Mouse (Mus musculus) gastrocnemius, adult 8-10 months (tissue): ENCODE results near the gene Lrig2. TPM values are rescaled to one million over a fixed set of nuclear protein-coding genes. Genes with fewer than 3 reads are reported as not detected.

Experiments
- DNase-seq, 2 experiments: peaks; one replicate each; pipeline ENCODE4 v3.0.0; 2022; ENCODE audit warnings: low spot score in 2 of 2
- total RNA-seq, 4 experiments: library from RNA; stranded (reverse); gene quantifications; 2 replicates each; pipeline ENCODE4 v1.2.4; 2022

Lrig2 gene
- total RNA-seq, 4 experiments from 2014 or later: 5.2 to 7.4 (median 6.0) TPM

DNA sequence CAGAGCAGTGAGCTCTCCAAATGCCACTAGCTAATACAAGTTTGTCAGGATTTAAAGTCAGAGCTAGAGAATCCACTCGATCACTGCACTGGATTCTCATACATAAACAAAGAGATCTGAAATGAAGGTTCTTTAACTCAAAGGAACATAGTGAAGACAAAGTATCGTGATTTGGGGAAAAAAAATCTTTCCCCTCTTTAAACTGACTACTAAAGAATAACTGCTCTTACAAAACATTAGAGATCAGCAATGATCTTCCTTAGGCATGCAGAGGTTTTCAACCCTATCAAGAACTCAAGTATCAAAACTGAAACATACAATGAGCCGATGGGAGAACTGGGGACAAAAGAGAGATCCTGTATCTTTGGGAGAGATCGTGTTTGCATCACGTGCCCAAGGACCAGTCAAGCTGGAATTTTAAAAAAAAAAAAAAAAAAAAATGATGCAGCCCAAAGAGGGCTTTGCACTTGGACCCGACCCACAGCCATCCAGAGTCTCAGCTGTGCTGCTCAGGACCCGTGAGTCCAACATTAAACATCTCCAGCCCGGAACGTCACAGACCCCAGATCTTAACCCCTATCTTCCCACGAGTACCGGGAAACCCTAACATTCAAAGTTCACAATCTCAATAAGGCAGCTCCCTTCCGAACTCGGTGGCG lies 818 bp downstream of the Lrig2 start:
- DNase-seq: no peak

DNA sequence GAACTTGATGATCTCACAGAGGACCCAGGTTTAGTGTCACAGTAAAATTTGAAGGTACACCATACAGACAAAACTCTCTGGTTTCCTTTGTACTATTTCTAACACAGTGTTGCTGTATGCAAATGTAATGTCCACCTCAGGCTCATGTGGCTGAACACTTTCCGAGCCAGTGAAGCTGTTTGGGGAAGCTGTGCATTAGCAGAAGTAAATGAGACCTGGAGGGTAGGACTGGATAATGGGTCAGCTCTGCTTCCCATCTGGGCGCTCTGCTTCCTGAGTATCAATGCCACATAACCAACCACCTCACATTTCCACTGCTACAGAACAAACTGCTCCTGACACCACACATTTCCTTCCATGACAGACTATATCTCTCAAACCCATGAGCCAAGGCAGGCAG lies 10.1 kb downstream of the Lrig2 start:
- DNase-seq: no peak

DNA sequence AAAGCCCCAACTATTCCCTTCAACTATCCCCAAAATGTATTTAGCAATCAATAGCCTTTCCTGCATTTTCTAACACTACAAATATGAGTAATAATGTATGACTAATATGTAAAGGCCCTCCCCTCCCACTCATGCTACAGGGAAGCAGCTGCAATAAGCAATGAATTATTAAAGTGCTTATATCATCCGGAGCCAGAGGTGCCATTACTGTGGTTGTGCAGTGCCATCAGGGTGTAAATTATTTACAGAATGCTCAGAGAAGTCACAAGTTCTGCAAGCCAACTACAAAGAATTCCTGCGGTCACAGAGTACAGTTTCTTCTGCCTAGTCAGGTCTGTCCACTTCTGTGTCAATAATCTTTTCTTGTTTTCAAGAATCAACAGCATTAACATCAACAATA lies 10.8 kb downstream of the Lrig2 start:
- DNase-seq: no peak

DNA sequence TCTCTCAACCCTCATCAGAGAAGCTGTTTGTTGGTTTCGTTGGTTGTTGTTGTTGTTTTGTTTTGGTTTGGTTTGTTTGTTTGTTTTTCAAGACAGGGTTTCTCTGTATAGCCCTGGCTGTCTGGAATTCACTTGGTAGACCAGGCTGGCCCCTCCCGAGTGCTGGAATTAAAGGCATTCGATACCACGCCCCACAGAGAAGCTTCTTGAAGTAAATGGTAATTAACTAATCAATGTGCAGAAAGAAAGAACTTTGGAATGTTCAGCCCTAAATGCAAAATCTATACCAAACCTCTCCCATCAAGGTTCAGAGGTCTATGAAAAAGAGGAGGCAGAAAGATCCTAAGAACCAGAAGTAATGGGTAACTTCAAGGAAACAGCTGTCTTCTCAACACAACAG lies 15.5 kb downstream of the Lrig2 start:
- no peak for DNase-seq

DNA sequence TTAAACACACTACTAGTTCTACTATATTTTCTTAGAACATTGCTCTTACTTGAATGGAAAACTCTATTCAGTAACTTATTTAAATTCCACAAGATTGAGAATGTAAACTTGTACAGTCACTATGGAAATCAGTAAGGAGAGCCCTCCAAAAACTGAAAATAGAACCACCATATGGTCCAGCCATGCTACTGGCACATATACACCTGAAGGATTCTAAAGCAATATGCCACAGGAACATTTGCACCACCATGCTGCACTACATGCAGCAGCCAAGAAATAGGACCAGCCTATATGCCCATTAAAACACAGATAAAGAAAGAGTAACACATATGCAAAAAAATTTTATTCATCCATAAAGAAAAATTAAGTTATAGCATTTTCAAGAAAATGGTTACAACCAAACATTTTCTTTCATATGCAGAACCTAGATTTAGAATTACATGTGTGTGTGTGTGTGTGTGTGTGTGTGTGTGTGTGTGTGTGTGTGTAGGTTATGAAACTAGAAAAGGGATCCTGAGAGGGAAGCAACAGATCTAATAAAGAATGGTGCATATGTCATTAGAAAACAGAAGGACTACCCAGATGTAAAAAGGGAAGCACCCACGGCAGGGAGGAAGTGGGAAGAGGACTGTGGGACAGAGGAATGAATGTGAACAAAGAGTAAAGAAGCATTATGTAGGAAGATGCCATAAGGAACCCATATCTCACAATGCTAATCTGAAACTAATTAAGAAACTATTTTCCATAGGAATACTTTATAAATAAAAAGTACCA lies 30.6 kb downstream of the Lrig2 start:
- no peak for DNase-seq

DNA sequence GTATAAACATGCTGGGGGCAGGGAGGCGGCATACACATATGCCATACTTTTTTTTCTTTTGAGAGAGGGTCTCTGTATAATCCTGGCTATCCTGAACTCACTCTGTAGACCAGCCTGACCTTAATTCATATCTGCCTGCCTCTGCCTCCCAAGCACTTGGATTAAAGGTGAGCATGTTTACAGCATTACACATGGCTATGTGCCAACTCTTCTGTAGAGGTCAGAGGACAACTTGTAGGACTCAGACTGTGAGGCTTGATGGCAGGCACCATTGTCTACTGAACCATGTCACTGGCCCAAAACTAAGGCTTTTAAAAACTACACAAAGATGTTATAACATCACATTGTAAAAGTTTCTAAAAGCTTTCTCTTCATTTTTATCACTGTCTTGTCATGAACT lies 33.7 kb downstream of the Lrig2 start:
- DNase-seq: no peak

DNA sequence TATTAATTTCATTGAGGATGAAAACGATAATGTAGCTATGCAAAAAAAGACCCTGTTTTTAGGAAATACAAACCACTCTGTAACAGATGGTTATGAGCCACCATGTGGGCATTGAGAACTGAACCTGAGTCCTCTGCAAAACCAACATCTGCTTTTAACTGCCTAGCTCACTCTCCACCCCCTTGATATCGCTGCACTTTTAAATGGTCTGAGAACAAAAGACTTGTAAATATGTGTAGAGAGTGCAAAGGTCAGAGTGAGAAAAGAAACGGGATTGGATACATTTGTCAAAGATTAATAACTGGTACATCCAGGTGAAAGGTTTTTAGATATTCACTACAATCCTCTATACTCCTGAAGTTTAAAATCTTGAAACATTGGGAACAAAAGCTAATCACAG lies 42.3 kb downstream of the Lrig2 start:
- DNase-seq: no peak

DNA sequence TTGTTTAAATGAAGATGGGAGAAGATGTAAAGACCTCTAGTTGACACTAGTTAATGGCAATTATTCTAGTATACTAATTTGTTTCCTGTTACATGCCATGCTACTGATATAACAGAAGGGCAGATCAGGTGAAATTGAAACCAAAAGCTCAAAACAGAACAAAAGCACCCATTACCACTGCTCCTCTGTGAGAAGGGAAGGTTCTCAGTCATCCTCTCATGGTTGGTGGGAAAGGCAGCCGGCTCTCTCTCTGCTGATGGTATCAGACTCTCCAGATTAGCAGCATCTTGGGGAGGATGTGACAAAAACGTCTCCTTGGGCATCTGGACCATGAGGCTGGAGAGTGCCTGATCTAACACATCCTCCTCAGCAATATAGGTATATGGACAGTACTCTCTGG lies 50.5 kb downstream of the Lrig2 start:
- DNase-seq: no peak

DNA sequence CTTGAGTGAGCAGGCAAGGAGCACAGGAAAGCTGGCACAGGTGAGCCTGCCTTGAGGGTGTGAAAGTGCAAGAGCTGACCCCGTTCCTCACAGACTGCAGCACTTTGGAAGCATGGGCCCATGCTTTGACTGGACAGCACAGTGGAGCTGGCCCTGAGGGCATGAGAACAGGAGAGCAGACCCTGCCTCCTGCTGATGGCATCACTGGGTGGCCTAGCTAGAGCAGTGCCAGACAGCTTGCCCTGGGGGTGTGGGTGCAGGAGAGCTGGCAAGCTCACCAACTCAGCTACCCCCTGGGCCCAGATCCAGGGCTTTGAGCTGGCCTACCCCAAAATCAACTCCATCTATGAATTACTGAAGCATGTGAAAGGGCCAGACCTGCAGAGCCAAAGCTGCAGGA lies 53.1 kb downstream of the Lrig2 start:
- no peak for DNase-seq

DNA sequence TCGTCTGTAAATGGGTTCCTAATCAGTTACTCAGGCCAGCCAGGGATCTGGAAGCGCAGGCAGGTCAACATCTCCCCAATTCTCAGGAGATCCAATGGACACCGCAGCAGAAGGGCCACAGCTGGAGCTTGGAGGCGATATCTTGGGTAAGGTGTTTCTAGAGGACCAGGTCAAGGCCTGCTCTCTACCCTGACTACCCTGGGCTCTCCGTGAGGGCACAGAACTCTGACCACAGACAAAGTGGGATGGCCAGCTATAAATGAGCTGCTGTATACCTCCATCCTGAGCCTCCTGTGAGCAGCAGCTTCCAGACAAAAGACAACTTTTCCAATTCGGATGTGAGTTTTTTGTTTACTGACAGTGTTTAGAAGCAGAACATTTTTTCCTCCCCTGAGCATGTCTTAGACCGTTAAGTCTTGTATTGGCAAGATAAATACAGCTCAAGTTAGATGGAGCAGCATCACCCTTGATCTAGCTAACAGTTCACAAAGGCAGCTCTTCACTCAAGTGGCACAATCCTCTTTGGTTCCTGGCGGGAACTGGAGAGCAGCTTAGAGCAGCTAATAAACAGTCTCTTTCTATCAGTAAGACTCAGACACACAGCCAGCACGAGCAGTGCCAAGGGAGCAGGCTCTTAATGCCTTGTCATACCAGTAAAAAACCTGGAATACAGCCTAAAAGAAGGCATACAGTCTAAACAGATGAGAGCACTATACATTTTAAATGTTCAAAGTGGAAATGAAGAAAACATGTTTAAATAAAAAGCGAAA lies 56.0 kb downstream of the Lrig2 start:
- DNase-seq: no peak

DNA sequence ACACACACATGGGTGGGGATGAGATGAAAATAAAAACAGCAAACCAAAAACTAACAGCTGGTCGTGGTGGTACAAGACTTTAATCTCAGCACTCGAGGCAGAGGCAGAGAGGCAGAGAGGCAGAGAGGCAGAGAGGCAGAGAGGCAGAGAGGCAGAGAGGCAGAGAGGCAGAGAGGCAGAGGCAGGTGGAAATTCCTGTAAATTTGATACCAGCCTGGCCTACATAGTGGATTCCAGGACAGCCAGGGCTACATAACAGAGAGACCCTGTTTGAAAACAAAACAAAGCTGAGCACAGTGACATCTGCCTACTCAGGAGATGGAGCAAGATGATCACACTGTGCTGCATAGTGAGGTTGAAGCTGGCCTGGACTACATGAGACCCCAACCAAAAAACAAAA lies 64.5 kb downstream of the Lrig2 start:
- no peak for DNase-seq

DNA sequence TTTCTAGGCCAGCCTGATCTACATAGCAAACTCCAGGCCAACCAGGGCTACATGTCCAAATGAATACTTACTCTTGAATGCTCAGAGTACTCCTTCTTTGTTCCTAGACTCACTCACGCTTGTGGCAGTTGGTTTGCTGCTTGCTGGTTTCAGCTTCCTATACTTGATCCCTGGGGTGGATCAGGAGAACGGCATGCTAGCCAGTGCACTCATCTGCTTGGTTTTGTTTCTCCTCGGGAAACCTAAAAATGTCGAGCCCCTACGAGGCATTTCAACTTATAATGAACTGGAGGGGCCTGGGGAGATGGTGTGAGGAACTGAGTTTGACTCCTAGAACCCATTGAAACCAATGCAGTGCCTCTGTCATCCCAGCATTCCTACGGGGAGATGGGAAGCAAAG lies 65.0 kb downstream of the Lrig2 start:
- no peak for DNase-seq

DNA sequence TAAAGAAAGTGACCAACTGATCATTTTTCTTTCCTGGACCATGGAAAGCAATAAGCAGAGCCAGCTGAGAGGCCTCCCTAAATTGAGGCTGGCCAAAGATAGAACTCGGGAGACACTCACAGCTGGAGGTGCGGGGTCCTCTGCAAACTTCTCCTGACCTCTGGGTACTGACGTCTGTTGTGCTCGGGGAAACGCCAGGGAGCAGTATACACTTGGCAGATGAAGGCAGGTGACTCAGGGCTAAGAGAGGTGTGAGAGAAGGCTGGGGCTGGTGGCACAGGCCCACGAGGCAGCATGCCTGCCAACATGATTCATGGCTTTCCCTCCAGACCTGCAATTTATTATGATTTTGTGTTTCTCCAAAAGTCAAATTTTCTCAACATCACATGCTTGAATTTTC lies 66.1 kb downstream of the Lrig2 start:
- no peak for DNase-seq

DNA sequence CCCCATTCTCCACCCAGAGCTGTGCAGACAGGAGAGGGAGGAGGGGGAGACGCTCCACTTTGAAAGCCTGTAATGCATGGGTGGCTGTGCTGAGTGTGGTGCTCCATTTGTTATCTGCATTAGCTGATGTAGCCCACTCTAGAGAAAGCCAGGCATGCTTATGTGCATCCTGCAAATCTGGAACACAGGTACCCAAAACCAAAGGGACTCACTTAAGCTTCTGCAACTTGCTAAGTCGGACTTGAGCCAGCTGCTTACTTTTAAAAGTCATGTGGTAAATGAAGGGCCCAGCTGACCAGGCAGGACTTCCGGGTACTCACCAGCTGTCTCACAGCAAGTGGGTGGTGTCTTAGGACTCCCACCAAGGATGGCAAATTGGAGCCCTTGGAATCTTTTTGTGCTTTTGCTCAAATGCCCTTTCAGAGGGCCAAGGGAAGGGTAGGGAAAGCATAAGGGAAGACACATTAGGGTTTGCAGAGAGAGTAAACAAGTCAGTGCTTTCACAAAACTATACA lies 66.7 kb downstream of the Lrig2 start:
- no peak for DNase-seq

DNA sequence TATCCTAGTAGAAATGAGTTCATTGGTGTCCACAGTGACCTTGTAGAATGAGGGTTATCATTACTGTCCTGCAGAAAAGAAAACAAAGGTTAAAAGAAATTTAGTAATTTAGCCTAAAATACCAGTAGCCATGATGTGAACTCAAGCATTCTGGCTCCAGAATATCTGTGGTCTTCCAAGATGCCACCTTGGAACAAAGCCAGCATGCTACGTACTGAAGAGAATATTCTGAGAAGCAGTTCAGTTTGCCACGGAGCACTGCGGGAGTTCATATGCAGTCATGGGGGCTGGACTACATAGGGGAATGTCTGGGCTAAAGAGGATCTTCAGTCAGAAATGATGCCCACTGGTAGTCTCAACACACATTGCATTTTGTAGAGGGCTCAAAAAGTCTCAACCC lies 67.6 kb downstream of the Lrig2 start:
- DNase-seq: no peak

DNA sequence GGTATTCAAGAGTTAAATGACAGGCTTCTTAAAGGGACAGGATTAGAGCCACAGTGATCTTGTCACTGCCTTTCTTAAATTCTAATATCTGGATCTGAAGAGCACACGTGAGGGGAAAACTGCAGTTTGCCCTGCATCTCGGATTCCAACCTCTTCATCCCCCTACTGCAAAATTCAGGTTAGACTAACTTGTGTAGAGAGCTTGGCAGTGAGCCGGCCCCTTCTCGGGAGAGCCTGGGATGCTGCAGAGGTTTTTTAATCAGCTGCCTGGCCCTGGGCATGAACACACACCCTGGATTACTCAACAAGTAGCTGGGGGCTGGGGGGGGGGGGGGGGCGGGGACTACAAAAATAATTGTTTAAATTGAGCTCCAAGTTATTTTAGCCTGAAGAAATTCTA lies 69.4 kb downstream of the Lrig2 start:
- peak in 1 of 2 experiments; percentile 31 for DNase-seq

DNA sequence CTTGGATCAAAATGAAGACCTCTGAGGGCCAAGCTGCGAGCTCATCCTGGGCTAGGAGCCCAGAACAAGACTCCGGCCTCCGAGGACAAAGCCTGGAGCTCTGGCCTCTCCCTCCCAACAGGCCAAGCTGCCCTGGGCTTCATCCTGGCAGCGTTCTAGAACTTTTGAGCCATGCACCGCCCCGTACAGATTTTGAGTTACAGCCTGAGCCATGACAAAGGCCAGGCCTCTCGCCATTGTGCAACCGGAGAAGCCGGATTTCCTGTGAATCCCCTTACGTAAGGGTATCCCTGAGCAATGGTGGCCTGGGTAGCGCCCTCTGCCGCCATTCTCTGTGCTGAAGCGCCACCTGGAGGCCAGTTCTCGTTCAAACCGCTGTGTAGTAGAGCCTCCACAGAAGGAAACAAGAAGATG lies 69.8 kb downstream of the Lrig2 start:
- DNase-seq: peak; percentile 88 to 90

DNA sequence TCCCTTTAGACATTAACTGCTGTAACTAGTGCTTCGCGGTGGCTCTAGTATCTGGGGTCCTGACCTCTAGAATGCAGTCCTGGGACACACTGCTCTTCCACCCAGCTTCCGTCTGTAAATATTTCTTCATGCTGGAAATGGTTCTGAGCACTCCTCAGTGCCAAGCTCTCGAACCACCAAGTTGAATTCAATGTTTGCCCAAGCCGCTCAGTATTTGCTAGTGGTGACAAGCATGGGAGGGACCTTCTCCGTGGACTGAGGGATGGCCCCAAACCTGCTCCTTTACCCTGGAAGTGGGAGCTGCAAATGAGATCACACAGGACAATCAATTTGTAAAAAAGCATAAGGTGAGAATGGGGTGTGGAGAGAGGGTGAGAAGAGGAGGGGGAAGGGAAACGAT lies 70.3 kb downstream of the Lrig2 start:
- DNase-seq: no peak

DNA sequence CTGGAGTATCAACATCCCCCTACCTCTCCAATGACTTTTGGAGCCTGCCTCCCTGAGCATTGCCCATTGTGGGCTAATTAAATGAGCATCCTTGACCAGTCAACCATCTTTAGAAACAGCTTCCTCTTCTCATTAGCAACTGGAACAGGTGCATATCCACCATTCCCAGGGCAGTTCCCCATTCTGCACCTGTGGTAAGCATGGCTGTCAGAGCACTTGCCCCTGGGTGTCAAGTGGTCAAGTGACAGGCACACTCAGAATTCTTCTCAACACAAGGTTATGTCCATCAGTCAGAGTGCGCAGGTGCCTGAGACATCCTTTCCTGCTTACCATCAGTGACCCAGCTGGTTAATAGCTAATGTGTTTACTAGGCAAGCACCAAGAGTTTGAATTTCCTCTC lies 72.9 kb downstream of the Lrig2 start:
- DNase-seq: no peak

DNA sequence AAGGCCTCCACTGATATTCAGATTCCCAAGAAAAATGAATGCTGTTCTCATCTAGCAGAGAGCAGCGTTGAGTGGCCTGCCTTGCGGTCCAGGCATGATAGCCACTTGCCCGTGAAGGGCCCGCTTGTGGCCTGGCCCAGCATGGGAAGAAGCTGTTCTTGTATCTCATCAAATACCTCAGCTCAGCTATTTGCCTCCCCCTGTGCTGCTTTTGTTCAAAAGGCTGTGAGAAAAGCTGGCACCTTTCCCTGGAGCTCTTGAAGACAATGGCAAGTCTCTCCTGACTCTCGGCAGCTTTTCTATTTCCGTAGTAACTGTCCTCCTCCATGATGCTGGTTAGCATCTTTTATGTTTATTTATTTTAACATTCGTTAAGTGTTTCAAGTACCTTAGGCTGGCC lies 74.1 kb downstream of the Lrig2 start:
- DNase-seq: no peak

DNA sequence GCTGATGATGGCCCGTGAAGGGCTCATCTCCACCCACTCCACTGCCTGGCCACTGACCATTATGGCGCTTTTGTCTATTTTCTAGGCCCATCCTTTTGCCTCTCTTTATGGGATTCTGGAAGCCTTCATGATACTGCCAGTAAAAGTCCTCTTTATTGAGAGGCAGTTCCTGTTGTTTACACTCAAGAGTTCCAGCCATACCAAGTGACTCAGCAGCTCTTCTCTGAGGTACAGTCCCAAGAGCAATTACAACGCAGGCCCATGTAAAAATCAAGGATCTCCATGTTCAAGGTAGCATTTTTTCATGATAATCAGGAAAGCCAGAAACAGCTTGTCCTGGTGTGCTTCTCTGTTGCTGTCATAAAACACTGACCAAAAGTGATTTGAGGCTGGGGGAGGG lies 75.8 kb downstream of the Lrig2 start:
- no peak for DNase-seq

DNA sequence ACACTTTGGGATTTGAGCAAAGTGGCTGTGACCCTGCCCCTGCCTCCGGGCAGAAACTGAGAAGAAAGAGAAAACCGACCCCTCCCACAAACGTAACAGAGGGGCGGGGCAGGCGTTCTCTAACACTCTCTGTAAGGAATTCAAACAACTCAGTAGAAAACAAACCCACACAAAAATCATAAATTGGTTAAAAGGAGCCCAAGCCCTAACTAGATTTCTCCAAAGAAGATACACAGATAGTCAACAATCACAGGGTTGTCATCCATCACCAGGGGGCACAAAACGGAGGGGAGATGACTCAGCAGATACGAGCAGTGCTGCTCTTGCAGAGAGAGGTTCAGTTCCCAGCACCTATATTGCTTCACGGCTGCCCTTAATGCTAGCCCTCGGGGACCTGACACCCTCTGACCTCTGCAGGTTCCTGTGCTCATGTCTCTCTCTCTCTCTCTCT lies 77.4 kb downstream of the Lrig2 start:
- no peak for DNase-seq
